Mouse (Mus musculus) testis, adult 2 months (tissue): ENCODE data around the gene Sipa1l1.

Experiments used
- CTCF ChIP-seq: fragments of 200-500 bp; IDR thresholded peaks from 2 replicates; pipeline ENCODE4 v1.5.1; 2012; ENCODE audit warnings: low read depth, mild to moderate bottlenecking, inconsistent platforms, low read length, moderate library complexity; ENCODE audit not compliant: control insufficient read depth, insufficient read depth, insufficient replicate concordance
- POLR2A ChIP-seq: fragments of 200-500 bp; IDR thresholded peaks from 2 replicates; pipeline ENCODE4 v1.6.1; 2012; ENCODE audit warnings: low read depth, mild to moderate bottlenecking, inconsistent platforms, low read length, moderate library complexity; ENCODE audit not compliant: control insufficient read depth

DNA sequence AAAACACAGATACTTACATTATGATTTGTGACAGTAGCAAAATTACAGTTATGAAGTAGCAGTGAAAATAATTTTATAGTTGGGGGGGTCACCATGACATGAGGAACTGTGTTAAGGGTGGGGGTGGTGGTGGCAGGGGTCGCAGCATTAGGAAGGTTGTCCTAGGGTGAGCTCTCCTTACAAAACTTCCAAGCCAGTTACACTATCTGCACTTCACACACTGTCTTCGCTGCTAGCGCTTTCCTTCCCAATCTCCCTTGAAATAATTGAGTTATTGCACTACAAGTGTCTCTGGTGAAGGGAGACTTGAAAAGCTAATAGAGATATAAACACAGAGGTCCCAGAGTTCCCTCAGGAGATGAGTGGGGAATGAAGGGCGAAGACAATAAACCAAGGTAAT is 329.6 kb downstream of the Sipa1l1 start:
- no peak for TF ChIP-seq POLR2A
- no peak for TF ChIP-seq CTCF
